Mouse (Mus musculus) liver, embryonic 15.5 days (tissue): ENCODE measurements around the gene Cdk14. TPM values are rescaled to one million over a fixed set of nuclear protein-coding genes. Genes with fewer than 3 reads are reported as not detected.

Source experiments
- ATAC-seq: fragments of 200-750 bp; cut with Nextera tagmentation; 2 replicates; pipeline ENCODE4 v1.8.0; 2017; ENCODE audit warnings: moderate number of reproducible peaks, mild to moderate bottlenecking, moderate library complexity; ENCODE audit not compliant: insufficient read depth
- H3K27ac ChIP-seq: fragments of 300-500 bp; sonication (generic); replicated peaks from 2 replicates; pipeline ENCODE4 v1.5.1; 2015; ENCODE audit warnings: mild to moderate bottlenecking, inconsistent platforms
- H3K27me3 ChIP-seq: fragments of 300-500 bp; sonication (generic); 2 replicates; pipeline ENCODE4 v1.6.1; 2015; ENCODE audit warnings: mild to moderate bottlenecking, inconsistent platforms
- H3K36me3 ChIP-seq: fragments of 300-500 bp; sonication (generic); replicated peaks from 2 replicates; pipeline ENCODE4 v1.6.1; 2015; ENCODE audit warnings: moderate library complexity, mild to moderate bottlenecking, inconsistent platforms
- H3K4me1 ChIP-seq: fragments of 300-500 bp; sonication (generic); replicated peaks from 2 replicates; pipeline ENCODE4 v1.6.1; 2015; ENCODE audit warnings: inconsistent platforms
- H3K4me2 ChIP-seq: fragments of 300-500 bp; sonication (generic); 2 replicates; pipeline ENCODE4 v1.6.1; 2015; ENCODE audit warnings: moderate library complexity, mild to moderate bottlenecking, inconsistent platforms
- H3K4me3 ChIP-seq: fragments of 300-500 bp; sonication (generic); replicated peaks from 2 replicates; pipeline ENCODE4 v1.5.1; 2015; ENCODE audit warnings: mild to moderate bottlenecking, inconsistent platforms
- H3K9ac ChIP-seq: fragments of 300-500 bp; sonication (generic); 2 replicates; pipeline ENCODE4 v1.6.1; 2015; ENCODE audit warnings: moderate library complexity, mild to moderate bottlenecking, inconsistent platforms
- H3K9me3 ChIP-seq: fragments of 300-500 bp; sonication (generic); replicated peaks from 2 replicates; pipeline ENCODE4 v1.6.1; 2016; ENCODE audit warnings: inconsistent platforms
- WGBS: fragments of 180-500 bp; shearing (Covaris S2); methylation state at CpG from one replicate; pipeline ENCODE4 v1.1.7; 2015; ENCODE audit warnings: mixed read lengths; ENCODE audit not compliant: insufficient replicate concordance; 5-methylcytosine and 5-hydroxymethylcytosine counted together
- polyA plus RNA-seq: library from polyadenylated mRNA; unstranded; fragments of >200 nt; fragmentation: Nextera tagmentation; extraction: Ambion mirVana; gene quantifications from 2 replicates; pipeline ENCODE4 v1.2.1, GENCODE M21; 2015

The Cdk14 gene
- 1.2 TPM in 2 replicates for polyA plus RNA-seq

DNA sequence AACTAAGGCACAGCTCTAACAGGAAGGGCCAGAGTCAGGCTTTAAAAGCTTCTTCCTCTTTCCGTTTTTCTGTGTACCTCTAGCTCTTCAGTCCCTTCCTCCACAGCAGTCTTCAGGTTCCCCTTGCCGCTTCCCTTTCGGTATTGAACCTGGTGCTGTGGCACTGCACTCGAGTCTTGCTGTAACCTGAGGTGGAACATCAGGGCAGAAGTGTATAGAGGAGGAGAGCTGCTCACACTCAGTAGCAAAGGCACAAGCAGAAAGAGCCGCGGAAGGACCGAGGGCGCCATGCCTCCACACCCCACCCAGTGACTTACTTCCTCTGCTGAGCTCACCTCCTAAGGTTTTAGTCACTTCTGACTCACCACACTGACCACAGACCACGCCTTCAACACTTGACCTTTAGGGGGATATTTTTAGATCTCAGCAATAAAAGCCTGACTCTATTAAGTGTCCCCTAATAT is at the start of gene Cdk14:
Gene Cdk14, minus strand, starts transcription at position 321 of the 464 bp plus-strand sequence.
- Histone ChIP-seq H3K27ac (peak within 1 kb of the TSS; percentile 45), H3K36me3 (no peaks in the 10 kb centered on the region), H3K4me1 (no peaks in the 10 kb centered on the region), H3K9ac (no peak within 1 kb of the TSS), H3K27me3 (no peaks in the 10 kb centered on the region), H3K9me3 (no peaks in the 10 kb centered on the region), H3K4me2 (no peak within 1 kb of the TSS), H3K4me3 (no peak within 1 kb of the TSS)
- peak; percentile 42 for ATAC-seq
- WGBS = 22% methylated on average over 9 of the region's 9 CpGs

DNA sequence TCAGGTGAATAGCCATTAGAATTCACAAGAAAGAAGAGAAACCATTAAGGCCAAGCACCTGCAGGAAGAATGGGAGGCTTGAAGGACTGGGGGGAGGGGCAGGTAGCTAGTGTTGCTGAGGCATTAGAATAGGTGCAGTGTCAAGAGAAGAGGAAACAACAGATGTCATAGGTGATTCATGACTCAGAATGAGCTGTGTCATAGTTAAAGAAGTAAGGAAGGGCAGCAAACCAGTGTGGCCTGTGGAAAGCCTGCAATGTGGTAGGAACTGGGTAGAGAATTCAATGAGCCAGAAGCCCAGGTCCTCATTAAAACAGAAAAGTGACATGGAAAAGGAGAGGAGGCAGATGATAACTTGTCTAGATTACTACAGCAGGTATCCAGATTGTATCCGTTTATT is 45.1 kb upstream of the Cdk14 start:
- 56% methylated on average over 1 of the region's 1 CpGs for WGBS
- Histone ChIP-seq H3K4me1 (no peaks in the 10 kb centered on the region), H3K36me3 (no peaks in the 10 kb centered on the region), H3K27me3 (no peaks in the 10 kb centered on the region), H3K4me3 (no peak overlapping the region), H3K9me3 (no peaks in the 10 kb centered on the region), H3K9ac (no peak overlapping the region), H3K27ac (no peak overlapping the region), H3K4me2 (no peak overlapping the region)
- no peak for ATAC-seq

GRCm38 (mm10) chr5:5431746-5432438 is 11.8 kb upstream of the Cdk14 start:
- H3K9ac ChIP-seq = no peak overlapping the region
- no peaks in the 10 kb centered on the region for H3K27me3 ChIP-seq
- no peak overlapping the region for H3K27ac ChIP-seq
- no peak for ATAC-seq
- H3K36me3 ChIP-seq = no peaks in the 10 kb centered on the region
- no peaks in the 10 kb centered on the region for H3K9me3 ChIP-seq
- no peak overlapping the region for H3K4me3 ChIP-seq
- no peak overlapping the region for H3K4me2 ChIP-seq
- H3K4me1 ChIP-seq = no peaks in the 10 kb centered on the region
- WGBS = 55% methylated on average over 5 of the region's 5 CpGs

DNA sequence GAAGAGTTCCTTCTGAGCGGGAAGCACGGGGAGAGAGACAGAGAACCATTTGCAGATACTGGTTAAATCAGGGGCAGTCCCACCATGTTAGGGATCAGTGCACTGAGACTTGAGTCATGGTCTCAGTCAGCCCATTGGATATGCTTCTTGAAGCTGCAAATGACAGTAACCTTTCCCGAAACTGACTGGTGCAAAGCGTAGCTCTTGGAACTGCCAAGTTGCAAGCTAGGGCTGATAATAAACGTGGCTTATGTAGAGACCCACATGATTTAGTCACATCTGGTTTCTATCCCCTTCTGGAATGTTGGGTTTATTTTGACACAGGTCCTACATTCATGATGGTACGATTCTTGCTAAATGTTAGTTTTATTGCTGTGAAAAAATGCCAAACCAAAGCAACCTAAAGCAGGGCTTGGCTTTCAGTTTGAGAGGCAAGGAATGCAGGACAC is 3.6 kb upstream of the Cdk14 start:
- Histone ChIP-seq H3K4me2 (no peak overlapping the region), H3K9ac (no peak overlapping the region), H3K27me3 (no peaks in the 10 kb centered on the region), H3K4me1 (no peaks in the 10 kb centered on the region), H3K9me3 (no peaks in the 10 kb centered on the region), H3K4me3 (no peak overlapping the region), H3K27ac (no peak overlapping the region), H3K36me3 (no peaks in the 10 kb centered on the region)
- 58% methylated on average over 6 of the region's 6 CpGs for WGBS
- no peak for ATAC-seq

GRCm38 (mm10) chr5:5423081-5423480 is 3.0 kb upstream of the Cdk14 start:
- H3K27ac ChIP-seq = no peak overlapping the region
- ATAC-seq = no peak
- H3K9me3 ChIP-seq = no peaks in the 10 kb centered on the region
- WGBS = 80% methylated on average over 4 of the region's 4 CpGs
- no peaks in the 10 kb centered on the region for H3K27me3 ChIP-seq
- H3K4me1 ChIP-seq = no peaks in the 10 kb centered on the region
- H3K36me3 ChIP-seq = no peaks in the 10 kb centered on the region
- no peak overlapping the region for H3K4me2 ChIP-seq
- H3K9ac ChIP-seq = no peak overlapping the region
- H3K4me3 ChIP-seq = no peak overlapping the region

DNA sequence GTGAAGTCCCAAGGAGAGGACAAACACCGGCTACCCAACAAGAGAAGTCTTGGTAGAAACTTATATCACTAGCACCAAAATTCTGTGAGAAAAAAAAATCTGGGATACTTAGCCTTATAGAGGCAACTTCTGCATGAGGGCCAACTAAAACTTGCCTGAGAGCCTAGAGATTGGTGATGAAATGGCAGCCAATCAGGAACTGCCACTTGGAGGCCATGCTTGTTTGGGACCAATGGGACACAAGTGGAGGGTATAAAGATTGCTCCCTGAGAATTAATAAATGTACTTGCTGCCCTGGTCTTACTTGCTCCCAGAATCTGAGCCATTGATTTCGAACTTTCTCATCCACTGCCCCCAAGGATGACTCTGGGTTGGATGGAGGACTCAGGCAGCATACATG is 1.3 kb upstream of the Cdk14 start:
- H3K9ac ChIP-seq = no peak overlapping the region
- H3K27ac ChIP-seq = no peak overlapping the region
- H3K36me3 ChIP-seq = no peaks in the 10 kb centered on the region
- no peak overlapping the region for H3K4me3 ChIP-seq
- no peaks in the 10 kb centered on the region for H3K4me1 ChIP-seq
- H3K4me2 ChIP-seq = no peak overlapping the region
- 63% methylated on average over 2 of the region's 2 CpGs for WGBS
- H3K27me3 ChIP-seq = no peaks in the 10 kb centered on the region
- no peak for ATAC-seq
- H3K9me3 ChIP-seq = no peaks in the 10 kb centered on the region

GRCm38 (mm10) chr5:5419253-5419652 is 859 bp downstream of the Cdk14 start:
- Histone ChIP-seq H3K27ac (no peak overlapping the region), H3K36me3 (no peaks in the 10 kb centered on the region), H3K4me3 (no peak overlapping the region), H3K9ac (no peak overlapping the region), H3K27me3 (no peaks in the 10 kb centered on the region), H3K4me1 (no peaks in the 10 kb centered on the region), H3K9me3 (no peaks in the 10 kb centered on the region), H3K4me2 (no peak overlapping the region)
- 64% methylated on average over 1 of the region's 1 CpGs for WGBS
- no peak for ATAC-seq

- no peak overlapping the region for H3K27ac ChIP-seq
- no peak overlapping the region for H3K4me3 ChIP-seq
- H3K36me3 ChIP-seq = no peaks in the 10 kb centered on the region
- H3K27me3 ChIP-seq = no peaks in the 10 kb centered on the region
- H3K9me3 ChIP-seq = no peaks in the 10 kb centered on the region
- no peak overlapping the region for H3K9ac ChIP-seq
- no peak overlapping the region for H3K4me2 ChIP-seq
- no peak for ATAC-seq
- 65% methylated on average over 3 of the region's 3 CpGs for WGBS
- H3K4me1 ChIP-seq = no peaks in the 10 kb centered on the region; the same call in 1 of the 2 replicates
These were observed 5.3 kb downstream of the Cdk14 start for GRCm38 (mm10) chr5:5414835-5415234.

DNA sequence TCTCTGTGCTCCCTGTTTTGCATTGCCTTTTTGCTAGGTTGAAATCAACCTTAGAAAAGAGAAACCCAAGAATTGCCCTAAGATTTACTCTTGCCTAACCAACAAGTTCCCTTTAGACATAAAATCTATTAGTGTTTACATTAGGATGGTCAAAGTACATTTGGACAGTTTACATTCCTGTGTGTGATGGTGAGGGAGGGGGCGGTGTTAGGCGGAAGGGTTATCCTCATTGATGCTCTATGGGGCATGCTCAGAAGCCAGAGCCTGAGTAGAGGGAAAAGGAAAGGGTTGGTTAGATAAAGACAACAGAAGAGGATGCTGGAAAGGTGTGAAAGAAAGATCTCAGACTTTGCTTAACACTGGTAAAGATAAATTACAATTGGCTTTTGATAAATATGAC is 8.2 kb downstream of the Cdk14 start:
- ATAC-seq = peak; percentile 64
- H3K4me1 ChIP-seq = no peaks in the 10 kb centered on the region; the same call in 1 of the 2 replicates
- WGBS = 67% methylated on average over 2 of the region's 2 CpGs
- no peaks in the 10 kb centered on the region for H3K9me3 ChIP-seq
- no peaks in the 10 kb centered on the region for H3K36me3 ChIP-seq
- H3K9ac ChIP-seq = no peak overlapping the region
- no peak overlapping the region for H3K27ac ChIP-seq
- H3K27me3 ChIP-seq = no peaks in the 10 kb centered on the region
- peak overlapping the region; percentile 36; the same call in 1 of the 2 replicates for H3K4me2 ChIP-seq
- H3K4me3 ChIP-seq = no peak overlapping the region

DNA sequence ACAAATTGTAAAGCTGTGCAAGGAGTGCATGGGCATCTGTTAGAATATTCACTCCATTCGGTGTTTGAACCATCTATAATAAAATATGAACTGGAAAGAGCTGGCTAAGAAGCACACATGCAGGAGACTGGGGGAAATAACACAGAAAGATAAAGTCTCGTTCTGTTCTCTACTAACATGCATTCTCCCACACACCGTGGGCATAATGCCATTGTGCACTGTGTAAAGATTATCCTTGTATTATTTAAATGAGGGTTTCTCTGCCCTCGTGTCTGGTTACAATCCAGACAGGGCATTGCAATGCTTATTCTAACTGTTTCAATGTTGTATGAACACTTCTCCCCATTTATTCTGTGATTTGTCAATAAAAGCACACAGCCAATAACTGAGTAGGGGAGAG is 18.1 kb downstream of the Cdk14 start:
- Histone ChIP-seq H3K27me3 (no peaks in the 10 kb centered on the region), H3K4me3 (no peak overlapping the region), H3K4me2 (no peak overlapping the region), H3K9me3 (no peaks in the 10 kb centered on the region), H3K4me1 (no peaks in the 10 kb centered on the region), H3K9ac (no peak overlapping the region), H3K27ac (no peak overlapping the region), H3K36me3 (no peaks in the 10 kb centered on the region)
- WGBS = 47% methylated on average over 4 of the region's 4 CpGs
- ATAC-seq = no peak

DNA sequence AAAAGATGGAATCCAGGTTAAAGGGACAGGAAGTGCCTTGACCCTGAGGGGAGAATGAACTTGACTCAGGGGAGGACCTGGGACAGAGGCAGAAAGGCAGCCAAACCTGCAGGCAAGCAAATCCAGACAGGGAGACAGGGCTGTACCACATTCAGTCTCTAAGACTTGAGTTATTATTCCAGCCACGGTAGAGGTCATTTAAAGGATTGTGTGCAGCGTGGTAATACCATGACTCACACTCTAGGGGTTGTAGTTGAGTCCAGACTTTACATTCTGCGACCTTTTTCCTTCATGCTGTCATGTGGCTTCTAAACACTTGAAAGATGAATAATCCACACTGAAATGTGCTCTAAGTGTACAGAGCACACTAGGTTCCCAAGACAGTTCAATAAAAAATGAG is 27.3 kb downstream of the Cdk14 start:
- H3K9me3 ChIP-seq = no peaks in the 10 kb centered on the region
- no peak overlapping the region for H3K9ac ChIP-seq
- no peak overlapping the region for H3K4me3 ChIP-seq
- H3K27me3 ChIP-seq = no peaks in the 10 kb centered on the region
- no peak for ATAC-seq
- H3K4me1 ChIP-seq = no peaks in the 10 kb centered on the region
- WGBS = 37% methylated on average over 3 of the region's 3 CpGs
- H3K36me3 ChIP-seq = no peaks in the 10 kb centered on the region
- no peak overlapping the region for H3K4me2 ChIP-seq
- no peak overlapping the region for H3K27ac ChIP-seq
